Mouse (Mus musculus) liver, adult 2 months (tissue): ENCODE data around the gene Poldip3. TPM values are rescaled to one million over a fixed set of nuclear protein-coding genes. Genes with fewer than 3 reads are reported as not detected.

Experiments used
- DNase-seq: peaks from one replicate; pipeline ENCODE4 v3.0.0-alpha.2; 2011; ENCODE audit warnings: low read depth, low spot score; ENCODE audit errors: extremely low read depth
- H3K27ac ChIP-seq: fragments of 200-500 bp; replicated peaks from 2 replicates; pipeline ENCODE4 v1.5.1; 2012; ENCODE audit warnings: low read depth, mild to moderate bottlenecking, control low read depth, inconsistent platforms, low read length; ENCODE audit not compliant: insufficient read depth
- H3K27me3 ChIP-seq: fragments of 200-500 bp; 2 replicates; pipeline ENCODE4 v1.6.1; 2012; ENCODE audit warnings: mild to moderate bottlenecking, moderate library complexity, low read length, inconsistent platforms; ENCODE audit not compliant: control insufficient read depth, insufficient read depth
- H3K36me3 ChIP-seq: fragments of 200-500 bp; 2 replicates; pipeline ENCODE4 v1.6.1; 2012; ENCODE audit warnings: low read length, inconsistent platforms; ENCODE audit not compliant: control insufficient read depth, insufficient read depth
- H3K4me1 ChIP-seq: fragments of 200-500 bp; 2 replicates; pipeline ENCODE4 v1.6.1; 2011; ENCODE audit warnings: low read length; ENCODE audit not compliant: control insufficient read depth, insufficient read depth
- H3K4me3 ChIP-seq: fragments of 200-500 bp; 2 replicates; pipeline ENCODE4 v1.5.1; 2011; ENCODE audit warnings: low read depth, mild to moderate bottlenecking, control low read depth, low read length, moderate library complexity; ENCODE audit not compliant: insufficient read depth
- H3K79me2 ChIP-seq: fragments of 200-500 bp; 2 replicates; pipeline ENCODE4 v1.6.1; 2012; ENCODE audit warnings: inconsistent platforms, mild to moderate bottlenecking, low read length, moderate library complexity; ENCODE audit not compliant: control insufficient read depth, insufficient read depth
- H3K9ac ChIP-seq: fragments of 200-500 bp; 2 replicates; pipeline ENCODE4 v1.6.1; 2012; ENCODE audit warnings: low read depth, mild to moderate bottlenecking, control low read depth, inconsistent platforms, low read length
- CTCF ChIP-seq: fragments of 200-500 bp; IDR thresholded peaks from 2 replicates; pipeline ENCODE4 v1.5.1; 2011; ENCODE audit warnings: low read depth, low read length, control low read depth
- POLR2A ChIP-seq: fragments of 200-500 bp; IDR thresholded peaks from 2 replicates; pipeline ENCODE4 v1.6.1; 2011; ENCODE audit warnings: low read length, control low read depth; ENCODE audit not compliant: insufficient read depth; ENCODE audit errors: extremely low read depth
- WGBS: fragments of 180-500 bp; shearing (Covaris S2); methylation state at CpG from one replicate; pipeline ENCODE4 v1.1.7; 2018; 5-methylcytosine and 5-hydroxymethylcytosine counted together
- polyA plus RNA-seq: library from polyadenylated mRNA; depleted of rRNA; stranded (reverse); fragments of >200 nt; gene quantifications from 2 replicates; pipeline ENCODE4 v1.2.3, GENCODE M21; 2012
- total RNA-seq: library from RNA; depleted of rRNA; stranded (reverse); fragments of >200 nt; gene quantifications from 2 replicates; pipeline ENCODE4 v1.2.3, GENCODE M21; 2014

Gene Poldip3
- total and polyA plus RNA-seq, 2 experiments: 21.6 to 34.6 TPM

DNA sequence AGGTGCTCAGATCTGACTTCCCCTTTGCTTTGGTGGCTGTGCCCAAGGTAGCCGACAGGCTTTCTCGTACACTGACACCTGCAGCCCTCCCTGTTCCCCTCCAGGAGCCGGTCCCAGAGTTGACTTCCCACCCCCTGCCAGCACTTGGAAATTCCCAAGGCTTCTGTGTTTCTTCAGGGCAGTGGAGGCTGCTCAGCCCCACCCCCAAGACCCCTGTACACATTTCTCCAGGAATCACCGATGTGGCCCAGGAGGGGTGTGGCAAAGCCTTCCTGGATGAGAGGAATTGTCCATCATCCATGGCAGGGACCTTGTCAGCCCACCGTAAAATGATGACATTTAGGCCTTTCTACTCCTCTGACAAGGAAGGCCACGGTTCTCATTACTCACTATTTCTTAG lies 37.9 kb downstream of the Poldip3 start:
- no peaks in the 10 kb centered on the region for H3K79me2 ChIP-seq
- H3K27me3 ChIP-seq: no peaks in the 10 kb centered on the region
- no peaks in the 10 kb centered on the region for H3K4me1 ChIP-seq
- H3K27ac ChIP-seq: no peak overlapping the region
- DNase-seq: no peak
- H3K36me3 ChIP-seq: peaks cover 2% of the 10 kb centered on the region; the same call in 1 of the 2 replicates
- H3K4me3 ChIP-seq: no peak overlapping the region
- no peak for TF ChIP-seq CTCF
- no peak overlapping the region for H3K9ac ChIP-seq
- WGBS: 83% methylated on average over 6 of the region's 6 CpGs

DNA sequence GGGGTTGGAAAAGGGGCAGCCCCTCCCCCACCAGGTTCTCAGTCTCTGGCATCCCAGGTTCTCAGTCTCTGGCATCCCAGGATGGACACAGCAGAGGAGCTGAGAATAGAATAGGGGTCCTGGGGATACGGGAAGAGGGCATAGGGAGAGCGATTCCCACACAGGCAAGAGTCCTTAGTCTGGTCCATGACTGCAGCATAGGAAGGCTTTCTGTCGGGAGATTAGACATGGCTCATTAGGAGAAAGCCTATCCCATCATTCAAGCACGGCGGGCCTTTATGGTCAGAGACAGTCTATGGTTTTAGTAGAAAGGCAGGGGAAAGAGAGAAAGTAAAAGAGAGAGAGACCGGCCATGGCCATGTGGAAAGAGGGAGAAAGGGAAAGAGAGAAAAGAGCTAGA lies 41.4 kb downstream of the Poldip3 start:
- H3K79me2 ChIP-seq: no peaks in the 10 kb centered on the region
- WGBS: 95% methylated on average over 6 of the region's 6 CpGs
- no peaks in the 10 kb centered on the region for H3K4me1 ChIP-seq
- no peak overlapping the region for H3K9ac ChIP-seq
- no peak overlapping the region for H3K27ac ChIP-seq
- H3K4me3 ChIP-seq: no peak overlapping the region
- TF ChIP-seq CTCF (no peak), POLR2A (no peak)
- H3K36me3 ChIP-seq: peaks cover 5% of the 10 kb centered on the region; the same call in 1 of the 2 replicates
- DNase-seq: no peak
- H3K27me3 ChIP-seq: no peaks in the 10 kb centered on the region

DNA sequence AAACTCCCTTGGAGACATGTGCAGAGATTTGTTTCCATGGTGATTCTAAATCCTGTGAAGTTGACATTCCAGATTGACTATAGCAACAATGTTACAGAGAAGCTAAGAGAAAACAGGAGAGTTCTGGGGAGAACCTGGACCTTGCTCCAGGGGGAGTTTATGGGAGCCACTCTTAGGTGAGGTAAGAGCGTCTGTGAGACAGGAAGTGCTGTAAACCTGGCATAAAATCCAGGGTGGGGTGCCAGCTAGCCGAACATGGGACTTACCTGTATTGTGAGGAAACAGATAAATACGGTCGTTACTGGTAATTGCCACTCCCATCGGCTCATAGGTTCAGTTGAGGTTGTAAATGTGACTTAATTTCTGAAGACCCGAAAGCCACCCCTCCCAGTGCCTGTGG lies 42.8 kb downstream of the Poldip3 start:
- H3K4me1 ChIP-seq: no peaks in the 10 kb centered on the region
- H3K27me3 ChIP-seq: no peaks in the 10 kb centered on the region
- H3K36me3 ChIP-seq: peaks cover 5% of the 10 kb centered on the region; the same call in 1 of the 2 replicates
- DNase-seq: no peak
- 93% methylated on average over 6 of the region's 6 CpGs for WGBS
- H3K9ac ChIP-seq: no peak overlapping the region
- no peak overlapping the region for H3K27ac ChIP-seq
- H3K4me3 ChIP-seq: no peak overlapping the region
- H3K79me2 ChIP-seq: no peaks in the 10 kb centered on the region
- TF ChIP-seq POLR2A (no peak), CTCF (no peak)

DNA sequence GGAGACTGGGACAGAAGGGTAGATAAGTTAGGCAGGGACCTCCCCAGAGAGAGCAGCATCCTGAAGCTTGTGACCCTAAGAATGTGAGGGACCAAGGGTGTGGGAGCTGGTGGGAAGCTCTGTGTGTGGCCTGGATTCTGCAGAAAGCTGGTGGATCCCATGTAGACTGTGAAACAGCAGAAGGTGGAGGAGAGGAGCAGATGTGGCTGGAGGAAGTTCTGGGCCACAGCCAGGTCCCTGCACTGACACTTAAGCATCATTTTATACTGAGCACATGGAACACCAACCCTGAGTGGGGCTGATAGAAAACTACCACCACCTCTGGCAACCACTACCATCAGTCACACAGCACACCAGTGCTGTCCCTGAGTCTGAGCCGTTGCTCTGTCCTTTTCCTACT lies 46.1 kb downstream of the Poldip3 start:
- H3K27me3 ChIP-seq: no peaks in the 10 kb centered on the region
- DNase-seq: no peak
- no peak overlapping the region for H3K4me3 ChIP-seq
- no peak overlapping the region for H3K27ac ChIP-seq
- peaks cover 3% of the 10 kb centered on the region; the same call in 1 of the 2 replicates for H3K36me3 ChIP-seq
- peaks cover 7% of the 10 kb centered on the region; the same call in 1 of the 2 replicates for H3K4me1 ChIP-seq
- no peaks in the 10 kb centered on the region for H3K79me2 ChIP-seq
- no peak overlapping the region for H3K9ac ChIP-seq
- TF ChIP-seq POLR2A (no peak), CTCF (no peak)
- 71% methylated on average over 1 of the region's 1 CpGs for WGBS

DNA sequence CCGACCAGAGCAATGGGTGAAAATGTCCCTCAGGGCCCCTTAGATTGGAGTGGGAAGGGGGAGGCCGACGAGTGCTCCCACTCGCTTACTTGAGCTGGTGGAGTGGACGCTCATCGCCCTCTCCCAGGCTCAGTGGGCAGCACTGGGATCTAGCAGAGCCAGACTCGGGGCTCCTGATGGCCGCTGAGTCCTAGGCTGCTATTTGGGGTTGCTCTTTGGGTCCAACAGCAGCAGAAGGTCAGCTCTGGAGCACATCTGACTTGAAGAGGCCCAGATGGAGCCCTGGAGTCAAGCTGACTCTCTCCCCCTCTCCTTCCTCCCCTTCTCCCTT lies 48.9 kb downstream of the Poldip3 start:
- WGBS: under 1% methylated on average over 8 of the region's 8 CpGs

DNA sequence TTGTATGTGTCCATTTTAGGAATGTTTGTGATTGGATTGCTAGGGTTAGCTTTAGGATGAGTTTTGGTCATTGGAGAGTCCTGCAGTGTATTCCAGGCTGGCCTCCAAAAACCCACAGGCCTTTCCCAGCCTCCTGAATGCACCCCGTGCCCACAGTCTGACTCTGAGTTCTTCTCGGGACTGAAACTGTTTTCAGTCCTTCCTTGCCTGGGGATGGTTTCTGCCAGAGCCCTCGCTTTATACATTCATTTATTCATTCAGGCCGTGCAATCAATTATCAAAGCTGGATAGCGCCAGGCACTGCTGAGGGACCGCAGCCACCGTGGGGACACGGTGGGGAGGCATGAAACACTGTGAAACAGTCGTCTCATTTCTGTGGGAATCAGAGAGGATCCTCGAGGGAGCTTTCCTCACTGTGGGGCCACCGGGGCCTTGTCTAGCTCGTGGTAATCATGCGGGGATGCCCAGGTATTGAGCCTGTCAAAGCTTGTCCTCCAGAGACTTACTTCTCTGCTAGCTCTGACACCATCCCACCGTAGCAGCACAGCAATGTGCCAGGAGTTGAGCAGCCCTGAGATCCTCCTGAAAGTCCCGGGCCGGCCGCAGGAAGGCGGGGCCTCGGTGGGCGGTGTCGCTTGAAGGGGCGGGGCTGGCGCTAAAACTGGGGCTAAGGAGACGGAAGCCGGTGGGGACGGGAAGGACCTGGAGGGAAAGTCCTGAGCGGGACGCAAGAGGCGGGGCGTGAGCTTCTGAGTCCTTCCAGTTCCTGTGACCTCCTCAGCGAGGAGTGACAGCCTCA lies 49.5 kb downstream of the Poldip3 start:
- 8% methylated on average over 31 of the region's 31 CpGs for WGBS
- Histone ChIP-seq H3K27me3 (no peaks in the 10 kb centered on the region), H3K27ac (peak overlapping the region; percentile 33), H3K9ac (peak overlapping the region; percentile 74), H3K4me3 (peak overlapping the region; percentile 76), H3K4me1 (peaks cover 7% of the 10 kb centered on the region; the same call in 1 of the 2 replicates), H3K79me2 (no peaks in the 10 kb centered on the region), H3K36me3 (no peaks in the 10 kb centered on the region)
- peak; percentile 83 for DNase-seq
- TF ChIP-seq POLR2A (no peak), CTCF (no peak)

More for the DNA sequence above, 48.9 kb downstream of the Poldip3 start:
- Histone ChIP-seq H3K9ac (peak overlapping the region; percentile 74), H3K27me3 (no peaks in the 10 kb centered on the region), H3K4me1 (peaks cover 7% of the 10 kb centered on the region; the same call in 1 of the 2 replicates), H3K79me2 (no peaks in the 10 kb centered on the region), H3K27ac (peak overlapping the region; percentile 33), H3K4me3 (peak overlapping the region; percentile 76), H3K36me3 (peaks cover under 1% of the 10 kb centered on the region; the same call in 1 of the 2 replicates)
- TF ChIP-seq POLR2A: peak; percentile 53; the same call in 1 of the 2 replicates
- TF ChIP-seq CTCF: no peak
- no peak for DNase-seq
